Mouse (Mus musculus): ENCODE data around the gene Cmtm2a. TPM values are rescaled to one million over a fixed set of nuclear protein-coding genes. Genes with fewer than 3 reads are reported as not detected.
"Not testable (repeated sequence)": the region's sequence is repeated elsewhere in the genome, so short reads cannot be mapped to it uniquely, and the experiment has no call there.

Gene Cmtm2a
- total RNA-seq, 2 experiments from 2014 or later, result 0.89 to 0.92 TPM

- not testable (repeated sequence) for DNase-seq
Measured at GRCm38 (mm10) chr8:104301577-104301976, 8.6 kb upstream of the Cmtm2a start.

DNA sequence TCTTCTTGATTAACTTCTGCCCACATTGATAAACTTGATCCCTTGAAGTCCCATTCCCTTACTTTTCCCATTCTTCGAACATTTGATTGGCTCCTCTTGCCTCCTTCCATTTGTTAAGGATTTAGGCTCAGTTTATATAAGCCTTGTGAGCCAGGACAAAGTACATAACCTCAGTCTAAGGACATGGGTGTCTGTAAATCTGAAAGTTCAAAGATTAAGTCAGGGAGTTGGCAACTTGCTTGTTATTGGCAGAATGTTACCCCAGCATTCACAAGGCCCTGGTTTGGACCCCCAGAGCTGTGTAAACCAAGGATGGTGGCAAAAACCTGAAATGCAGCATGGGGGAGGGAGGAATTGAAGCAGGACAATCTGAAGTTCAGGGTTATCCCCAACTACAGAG, 1.4 kb upstream of the Cmtm2a start:
- no peak for DNase-seq

- DNase-seq, result no peak
Measured at GRCm38 (mm10) chr8:104268937-104269440, 24.0 kb downstream of the Cmtm2a start.

GRCm38 (mm10) chr8:104268368-104268767, 24.6 kb downstream of the Cmtm2a start:
- no peak for DNase-seq

DNA sequence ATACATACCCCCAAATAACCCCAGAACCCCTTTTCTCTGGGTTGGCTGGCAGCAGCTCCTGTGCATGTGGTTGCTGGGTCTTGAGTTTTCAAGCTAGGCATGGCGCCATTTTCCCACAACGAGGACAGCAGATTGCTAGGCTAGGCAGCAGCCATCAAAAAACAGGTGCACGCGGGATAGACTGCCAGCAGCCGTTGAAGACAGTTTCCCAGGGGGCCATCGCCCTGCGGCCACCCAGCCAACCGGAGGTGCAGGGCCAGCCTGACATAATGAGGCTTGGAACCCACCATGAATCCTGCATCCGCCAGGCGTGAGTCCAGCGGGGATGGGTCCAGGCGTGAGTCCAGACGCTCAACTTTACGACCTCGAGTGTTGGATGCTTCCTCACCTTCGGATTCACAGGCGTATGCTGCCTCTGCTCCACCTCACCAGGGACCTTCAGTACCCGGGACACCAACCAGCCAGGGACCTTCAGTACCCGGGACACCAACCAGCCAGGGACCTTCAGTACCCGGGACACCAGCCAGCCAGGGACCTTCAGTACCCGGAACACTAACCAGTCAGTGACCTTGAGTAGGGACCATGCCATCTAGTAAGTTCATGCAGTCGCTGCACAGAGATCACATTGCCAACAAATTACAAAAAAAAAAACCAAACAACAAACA, 28.6 kb downstream of the Cmtm2a start:
- DNase-seq, result peak; percentile 52 to 61

DNA sequence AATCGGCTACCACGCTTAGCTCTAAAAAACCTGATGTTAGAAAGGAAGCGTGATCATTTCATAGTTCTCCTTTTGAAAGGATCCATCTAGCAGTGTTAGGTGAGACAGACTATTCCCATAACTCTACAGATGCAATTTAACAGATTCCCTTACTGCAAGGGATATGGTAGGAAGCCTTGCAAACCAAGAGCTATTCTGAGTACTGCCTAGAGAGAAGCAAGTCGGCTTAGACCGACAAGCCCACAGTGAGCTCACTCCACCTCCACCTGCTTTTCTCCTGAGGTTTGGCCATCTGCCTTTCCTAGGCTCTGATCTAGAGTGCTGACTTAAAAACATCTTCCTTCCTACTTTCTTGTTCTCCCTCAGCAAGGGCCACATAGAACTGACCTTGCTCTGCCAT, 31.2 kb downstream of the Cmtm2a start:
- DNase-seq, result not testable (repeated sequence)

GRCm38 (mm10) chr8:104253016-104253415, 40.0 kb downstream of the Cmtm2a start:
- DNase-seq, result peak; percentile 41 to 60

DNA sequence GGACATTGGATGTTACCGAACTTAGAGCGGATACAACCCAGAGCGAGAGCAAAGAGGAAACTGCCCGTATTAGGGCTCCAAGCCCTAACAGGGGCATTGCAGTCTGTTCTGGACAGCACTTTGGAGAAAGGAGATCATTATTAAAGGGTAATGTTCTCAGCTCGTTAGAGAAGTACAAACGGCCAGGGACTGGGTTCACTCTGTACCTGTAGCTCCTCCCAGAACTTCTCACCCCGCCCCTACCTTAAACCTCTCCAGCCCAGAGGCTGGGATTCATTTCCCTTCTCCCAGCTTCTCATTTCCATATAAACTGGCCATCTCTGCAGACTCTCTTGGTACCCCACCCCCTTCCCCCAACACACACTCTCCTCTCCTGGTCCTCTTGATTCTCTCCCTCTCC, 41.5 kb downstream of the Cmtm2a start:
- DNase-seq, result peak in 1 of 2 experiments; percentile 39

GRCm38 (mm10) chr8:104250439-104251367, 42.3 kb downstream of the Cmtm2a start, which contains the start of gene Cklf:
Gene Cklf (plus strand): TSS chr8:104250861.
- DNase-seq, result peak; percentile 90 to 94

DNA sequence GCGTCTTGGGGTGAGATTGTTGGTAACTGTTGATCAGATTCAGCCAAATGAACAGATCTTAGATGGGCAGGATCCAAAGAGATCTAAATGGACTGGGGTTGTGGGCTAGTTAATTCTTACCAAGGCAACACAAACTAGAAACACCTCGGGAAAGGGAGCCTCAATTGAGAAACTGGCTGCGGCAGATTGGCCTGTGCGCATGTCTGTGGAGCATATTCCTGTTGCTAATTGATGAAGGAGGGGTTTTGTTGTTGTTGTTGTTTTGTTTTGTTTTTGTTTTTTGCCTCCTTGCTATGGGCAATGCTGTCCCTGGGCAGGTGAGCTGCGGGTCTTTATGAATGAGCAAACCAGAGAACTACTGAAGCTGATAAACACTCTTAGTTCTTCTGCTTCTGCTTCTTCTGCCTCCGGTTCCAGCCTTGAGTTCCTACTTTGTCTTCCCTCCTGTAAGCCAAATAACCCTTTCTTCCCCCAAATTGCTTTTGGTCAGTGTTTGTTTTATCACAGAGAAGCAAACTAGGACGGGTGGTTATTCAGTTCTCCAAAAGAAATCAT, 43.5 kb downstream of the Cmtm2a start:
- DNase-seq, result no peak

DNA sequence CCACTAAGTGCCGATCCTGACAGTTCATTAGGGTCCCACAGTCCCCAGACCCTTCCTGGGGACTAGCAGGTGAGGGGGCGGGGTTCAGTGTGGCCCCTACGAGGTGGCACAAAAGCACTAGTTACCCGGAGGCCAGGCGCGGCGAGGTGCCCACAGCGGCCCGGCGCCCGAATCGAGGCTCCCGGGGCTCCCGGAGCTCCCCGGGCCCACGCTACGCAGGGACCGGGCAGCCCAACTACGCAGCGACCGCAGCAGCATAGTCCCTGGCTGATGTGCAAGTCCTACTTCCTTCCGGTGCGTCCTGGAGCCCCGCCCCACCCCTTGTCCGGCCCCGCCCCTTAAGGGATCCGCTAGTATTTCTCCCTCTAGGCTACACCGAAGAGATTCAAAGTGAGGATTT, 44.7 kb downstream of the Cmtm2a start, which contains the start of gene Tk2:
TSS of gene Tk2 (minus strand) at position 283 of the 400 bp plus-strand sequence.
- DNase-seq, result peak; percentile 85 to 90

- DNase-seq, result no peak
Measured at GRCm38 (mm10) chr8:104247908-104248275, 45.1 kb downstream of the Cmtm2a start.

DNA sequence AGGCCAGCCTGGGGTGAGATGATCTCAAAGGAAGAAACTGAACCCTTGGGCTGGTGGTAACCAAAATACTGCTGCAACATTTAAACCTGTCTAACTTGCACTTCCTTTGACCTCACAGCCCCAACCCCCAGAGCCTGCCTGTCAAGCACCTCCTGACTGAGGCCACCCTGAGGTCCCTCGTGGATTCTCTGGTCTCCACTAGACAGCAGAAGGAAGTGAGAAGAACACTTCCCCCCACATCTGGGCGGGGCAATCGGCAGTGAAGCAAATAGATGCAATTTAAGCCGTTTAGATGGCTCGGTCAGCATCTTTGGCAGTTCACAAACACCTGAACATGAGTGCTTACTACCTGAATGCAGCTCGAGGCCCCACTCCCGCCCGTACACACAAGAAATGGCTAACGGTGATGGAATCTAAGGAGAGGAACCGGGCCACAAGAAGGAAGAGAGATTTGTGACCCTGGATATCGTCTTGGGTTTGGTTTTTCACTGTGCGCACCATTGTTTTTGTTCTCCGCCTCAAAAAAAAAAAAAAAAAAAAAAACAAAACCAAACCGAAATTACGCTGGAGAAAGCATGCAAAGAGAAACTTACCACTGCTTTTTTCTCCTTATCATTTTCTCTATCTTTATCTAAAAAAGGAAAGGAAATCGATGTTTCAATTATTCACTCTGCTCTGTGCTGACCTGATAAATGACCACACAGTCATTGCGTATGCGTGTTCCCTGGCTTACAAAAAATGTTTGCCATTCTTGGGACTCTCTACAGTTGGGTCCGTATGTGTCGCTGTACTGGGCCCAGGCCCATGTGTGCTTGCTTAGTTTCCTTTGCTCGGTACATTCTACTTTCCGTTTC, 45.7 kb downstream of the Cmtm2a start:
- DNase-seq, result peak in 1 of 2 experiments; percentile 48

- DNase-seq, result no peak
Measured at GRCm38 (mm10) chr8:104246621-104247020, 46.4 kb downstream of the Cmtm2a start.

DNA sequence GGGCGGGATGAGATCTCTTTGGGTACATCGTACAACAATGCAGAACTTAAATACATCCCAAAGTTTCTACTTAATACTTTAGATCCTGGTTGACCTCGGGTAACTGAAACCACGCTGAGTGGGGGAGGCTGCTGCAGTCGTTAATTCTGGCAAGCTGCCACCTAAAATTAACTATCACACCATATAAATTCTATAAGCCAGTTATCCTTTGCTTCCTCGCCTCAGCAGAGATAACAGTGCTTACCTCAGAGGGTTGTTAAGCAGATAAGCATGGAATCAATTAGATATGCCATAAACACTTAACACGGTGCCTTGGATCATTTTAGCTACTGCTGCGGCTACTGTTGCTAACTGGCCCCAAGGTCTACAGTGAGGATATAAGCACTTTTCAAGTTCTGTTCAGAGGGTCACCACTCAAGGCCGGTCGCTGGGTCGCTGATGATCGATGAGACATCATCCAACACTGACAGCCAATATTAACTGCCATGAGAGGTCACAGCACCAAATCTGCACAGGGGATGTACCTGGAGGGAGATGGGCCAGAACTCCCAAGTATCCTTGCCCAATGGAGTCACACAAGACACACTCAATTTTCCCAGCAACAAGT, 50.8 kb downstream of the Cmtm2a start:
- no peak for DNase-seq

GRCm38 (mm10) chr8:104239418-104239861, 53.5 kb downstream of the Cmtm2a start:
- no peak for DNase-seq

DNA sequence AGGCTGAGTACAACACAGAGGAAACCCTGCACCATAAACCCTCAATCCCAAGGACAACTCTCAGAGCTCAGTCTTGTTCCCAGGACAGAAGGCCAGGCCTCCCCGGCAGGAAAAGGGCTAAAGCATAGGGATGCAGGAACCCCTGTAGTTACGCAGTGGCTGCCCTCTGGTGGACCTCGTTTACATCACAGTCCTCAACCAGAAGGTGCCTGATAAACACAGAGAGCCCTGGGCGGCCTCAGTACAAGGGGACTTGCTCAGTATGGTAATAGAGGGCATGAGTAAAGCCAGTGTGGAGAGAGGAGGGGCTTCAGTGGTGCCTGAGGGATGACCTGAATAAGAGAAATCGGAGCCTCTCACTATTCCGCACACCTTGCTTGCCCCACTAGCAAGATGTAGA, 58.4 kb downstream of the Cmtm2a start:
- peak in 1 of 2 experiments; percentile 38 for DNase-seq

DNA sequence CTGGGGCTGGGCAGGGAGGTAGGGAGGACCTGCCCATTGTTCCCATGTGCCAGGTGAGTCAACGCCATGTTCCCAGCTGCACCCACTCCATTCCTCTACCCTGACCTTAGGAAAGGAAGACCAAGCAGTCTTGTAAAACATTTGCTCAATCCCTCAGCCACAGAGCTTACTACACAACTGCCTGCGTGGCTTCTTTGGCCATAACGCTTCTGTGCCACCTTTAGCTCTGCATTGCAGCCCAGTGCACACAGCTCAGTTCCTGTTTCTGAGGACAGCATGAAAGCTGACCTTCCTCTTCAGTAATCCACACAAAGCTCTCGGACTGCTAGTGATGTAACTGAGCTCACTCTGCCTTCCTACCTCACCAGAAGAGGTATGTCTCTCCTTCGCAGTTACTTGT, 60.1 kb downstream of the Cmtm2a start:
- DNase-seq, result no peak

- no peak for DNase-seq
Measured at GRCm38 (mm10) chr8:104232039-104232438, 60.9 kb downstream of the Cmtm2a start.
